ENCODE assay signal across 8 mouse cellular contexts in genomic region chr1:74817219-74817618, GRCm38 (mm10). TPM values are rescaled to one million over a fixed set of nuclear protein-coding genes. Genes with fewer than 3 reads are reported as not detected.
DNase-seq lines count a peak whose midpoint lies in the region; ATAC-seq and TF ChIP-seq lines count a peak whose summit lies in the region.

No protein-coding gene starts in this region.

- H3K4me3 ChIP-seq in heart, embryonic 10.5 days, result peak overlapping the region; percentile 79
- H3K4me3 ChIP-seq in E14TG2a.4 (replicated peaks; ENCODE audit: low read length), result peak overlapping the region; percentile 90
- H3K4me3 ChIP-seq in forebrain, embryonic 16.5 days (replicated peaks; ENCODE audit: low read length), result peak overlapping the region; percentile 64
- H3K4me3 ChIP-seq in liver, postnatal 0 days (ENCODE audit: low read depth, low read length), result peak overlapping the region; percentile 72

- peak; percentile 29; the same call in 1 of the 2 replicates for ATAC-seq in forebrain, embryonic 16.5 days
- ATAC-seq in liver, postnatal 0 days, result peak; percentile 30

- H3K27me3 ChIP-seq in heart, embryonic 10.5 days (ENCODE audit: insufficient read depth, poor library complexity, severe bottlenecking), result peaks cover 18% of the 10 kb centered on the region
- H3K27me3 ChIP-seq in E14TG2a.4 (ENCODE audit: insufficient read depth, low read length), result peaks cover 6% of the 10 kb centered on the region
- H3K27me3 ChIP-seq in forebrain, embryonic 16.5 days (replicated peaks; ENCODE audit: control insufficient read depth, insufficient read depth, low read length), result no peaks in the 10 kb centered on the region
- H3K27me3 ChIP-seq in liver, postnatal 0 days (ENCODE audit: insufficient read depth, low read length), result no peaks in the 10 kb centered on the region

- H3K9me3 ChIP-seq in heart, embryonic 10.5 days, result no peaks in the 10 kb centered on the region
- H3K9me3 ChIP-seq in E14TG2a.4 (ENCODE audit: low read length), result no peaks in the 10 kb centered on the region
- H3K9me3 ChIP-seq in forebrain, embryonic 16.5 days (ENCODE audit: control insufficient read depth, low read length), result no peaks in the 10 kb centered on the region
- H3K9me3 ChIP-seq in liver, postnatal 0 days (ENCODE audit: low read length), result no peaks in the 10 kb centered on the region

- peak overlapping the region; percentile 90 for H3K9ac ChIP-seq in forebrain, embryonic 16.5 days (replicated peaks; ENCODE audit: low read depth, low read length)
- H3K9ac ChIP-seq in liver, postnatal 0 days (replicated peaks), result peak overlapping the region; percentile 83

- 18% methylated on average over 14 of the region's 14 CpGs for WGBS in heart, embryonic 10.5 days
- WGBS in forebrain, embryonic 16.5 days, result 15% methylated on average over 14 of the region's 14 CpGs
- WGBS in liver, postnatal 0 days (ENCODE audit: insufficient replicate concordance), result 13% methylated on average over 14 of the region's 14 CpGs

- peaks cover 14% of the 10 kb centered on the region; the same call in 1 of the 2 replicates for H3K4me1 ChIP-seq in heart, embryonic 10.5 days
- H3K4me1 ChIP-seq in E14TG2a.4 (replicated peaks; ENCODE audit: low read depth, low read length), result peaks cover 44% of the 10 kb centered on the region
- H3K4me1 ChIP-seq in forebrain, embryonic 16.5 days (replicated peaks; ENCODE audit: control insufficient read depth, insufficient read depth, low read length), result peaks cover 4% of the 10 kb centered on the region; the same call in 1 of the 2 replicates
- no peaks in the 10 kb centered on the region for H3K4me1 ChIP-seq in liver, postnatal 0 days (ENCODE audit: insufficient read depth)

- H3K36me3 ChIP-seq in heart, embryonic 10.5 days, result no peaks in the 10 kb centered on the region
- H3K36me3 ChIP-seq in E14TG2a.4 (ENCODE audit: insufficient read depth, low read length), result 0 out of 2 replicates have a peak, but pooled peaks cover 4% of the 10 kb centered on the region
- no peaks in the 10 kb centered on the region for H3K36me3 ChIP-seq in forebrain, embryonic 16.5 days (ENCODE audit: control insufficient read depth, insufficient read depth)
- H3K36me3 ChIP-seq in liver, postnatal 0 days (replicated peaks; ENCODE audit: insufficient read depth, low read length), result no peaks in the 10 kb centered on the region

- no peak for TF ChIP-seq CTCF in E14TG2a.4 (conservative IDR thresholded peaks at IDR 0.05; ENCODE audit: low read length)
- no peak for TF ChIP-seq CTCF in liver, postnatal 0 days (IDR thresholded peaks at IDR 0.05; ENCODE audit: low read depth)

- no peak for TF ChIP-seq EP300 in liver, postnatal 0 days (IDR thresholded peaks at IDR 0.05; ENCODE audit: low read depth)

- H3K27ac ChIP-seq in heart, embryonic 10.5 days, result peak overlapping the region; percentile 93
- H3K27ac ChIP-seq in forebrain, embryonic 16.5 days (ENCODE audit: low read length), result peak overlapping the region; percentile 90
- peak overlapping the region; percentile 85 for H3K27ac ChIP-seq in liver, postnatal 0 days (ENCODE audit: low read depth)

- DNase-seq in heart, embryonic 10.5 days (ENCODE audit: low spot score), result no peak
- DNase-seq in heart, adult 11 months, result no peak
- no peak for DNase-seq in liver, postnatal 0 days
- no peak for DNase-seq in spleen, adult 12 weeks (ENCODE audit: low spot score)
- DNase-seq in T-cell, adult 2 months (ENCODE audit: low spot score), result no peak
- DNase-seq in right cerebral cortex, postnatal 4 days, result no peak

- H3K4me2 ChIP-seq in forebrain, embryonic 16.5 days (ENCODE audit: low read length), result peak overlapping the region; percentile 52
- H3K4me2 ChIP-seq in liver, postnatal 0 days (ENCODE audit: low read depth, low read length), result peak overlapping the region; percentile 75

RNA-seq across cellular contexts. Expression of gene Wnt10a, which starts 25.9 kb away (rescaled TPM):
- 0.07 and 0.29 TPM in 2 replicates for polyA plus RNA-seq in heart, embryonic 10.5 days (2016; fragmentation: Nextera tagmentation; extraction: Ambion mirVana)
- polyA plus RNA-seq in forebrain, embryonic 16.5 days (2015; fragmentation: Nextera tagmentation; extraction: Ambion mirVana), result 0.46 and 0.68 TPM in 2 replicates
- 0.09 and 0.18 TPM in 2 replicates for polyA plus RNA-seq in liver, postnatal 0 days (2015; fragmentation: Nextera tagmentation; extraction: Ambion mirVana)

RNA-seq across cellular contexts. Expression of gene Cdk5r2, which starts 37.5 kb away (rescaled TPM):
- not detected in 2 replicates for polyA plus RNA-seq in heart, embryonic 10.5 days (2016; fragmentation: Nextera tagmentation; extraction: Ambion mirVana)
- 2.2 and 2.8 TPM in 2 replicates for polyA plus RNA-seq in forebrain, embryonic 16.5 days (2015; fragmentation: Nextera tagmentation; extraction: Ambion mirVana)
- not detected in 2 replicates for polyA plus RNA-seq in liver, postnatal 0 days (2015; fragmentation: Nextera tagmentation; extraction: Ambion mirVana)

RNA-seq across cellular contexts. Expression of gene Wnt6, which starts 45.5 kb away (rescaled TPM):
- 4.0 and 11.9 TPM in 2 replicates for polyA plus RNA-seq in heart, embryonic 10.5 days (2016; fragmentation: Nextera tagmentation; extraction: Ambion mirVana)
- 3.6 and 4.5 TPM in 2 replicates for polyA plus RNA-seq in forebrain, embryonic 16.5 days (2015; fragmentation: Nextera tagmentation; extraction: Ambion mirVana)
- 0.07 and 0.12 TPM in 2 replicates for polyA plus RNA-seq in liver, postnatal 0 days (2015; fragmentation: Nextera tagmentation; extraction: Ambion mirVana)
